19 mouse cellular contexts compared by ENCODE assay signal in the genomic region with DNA sequence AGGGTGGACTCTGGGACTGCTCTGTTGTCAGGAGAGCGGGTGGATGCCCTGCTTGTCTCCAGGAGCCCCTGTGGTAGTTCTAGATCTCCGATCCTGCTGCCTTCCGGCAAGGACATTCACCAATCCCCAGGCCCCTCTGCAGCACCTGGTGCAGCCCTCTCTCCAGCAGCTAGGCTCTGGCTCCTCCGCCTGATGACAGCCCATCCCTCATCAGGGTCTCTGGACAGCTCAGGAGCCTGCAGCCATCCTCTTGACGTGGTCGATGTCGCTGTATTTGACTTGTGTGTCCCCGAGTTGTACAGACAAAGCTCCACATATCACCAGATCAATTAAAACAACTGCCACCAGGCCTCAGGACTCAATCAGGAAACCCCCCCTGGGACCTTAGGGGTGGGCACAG.
"Had no signal": no experiment of that assay in that cellular context is flagged by ENCODE, and none has a peak within 500 bp of the region (broad histone marks: within the 10 kb centered on the region; RNA-seq: fewer than 3 reads in every experiment).

No protein-coding gene starts in this region.

- ATAC-seq: liver, postnatal 0 days; lung, postnatal 0 days; midbrain, embryonic 13.5 days had no signal

- H3K36me3 ChIP-seq: limb, embryonic 12.5 days; limb, embryonic 15.5 days; midbrain, embryonic 13.5 days; neural tube, embryonic 12.5 days had no signal

- DNase-seq: kidney, adult 18-20 months; kidney, postnatal 36 days; layer of hippocampus, postnatal 36 days; left cerebral cortex, postnatal 4 days; liver, postnatal 0 days; lung, embryonic 14.5 days; retina, postnatal 1 day; thymus, adult 2 months; thymus, postnatal 14 days; thymus, postnatal 4 days had no signal

- H3K4me2 ChIP-seq: limb, embryonic 12.5 days; limb, embryonic 15.5 days; liver, embryonic 11.5 days; lung, embryonic 14.5 days; midbrain, embryonic 13.5 days; neural tube, embryonic 12.5 days had no signal

- H3K9ac ChIP-seq: limb, embryonic 12.5 days; limb, embryonic 15.5 days; liver, embryonic 14.5 days; liver, postnatal 0 days; lung, embryonic 14.5 days; midbrain, embryonic 13.5 days; neural tube, embryonic 12.5 days had no signal

- H3K27me3 ChIP-seq: neural tube, embryonic 12.5 days had no signal

- H3K27ac ChIP-seq: kidney, postnatal 0 days; limb, embryonic 12.5 days; limb, embryonic 15.5 days; liver, embryonic 14.5 days; macrophage; midbrain, embryonic 13.5 days; neural tube, embryonic 12.5 days had no signal

- H3K9me3 ChIP-seq: limb, embryonic 12.5 days; limb, embryonic 15.5 days; midbrain, embryonic 13.5 days; neural tube, embryonic 12.5 days had no signal

- H3K4me3 ChIP-seq: limb, embryonic 12.5 days; limb, embryonic 15.5 days; midbrain, embryonic 13.5 days; neural tube, embryonic 12.5 days had no signal
